Mouse (Mus musculus) small intestine, adult 2 months (tissue): Measurements from ENCODE around the gene Igsf11.

Experiments
- CTCF ChIP-seq: fragments of 200-500 bp; IDR thresholded peaks from 2 replicates; pipeline ENCODE4 v1.5.1; 2012; ENCODE audit warnings: low read depth, mild to moderate bottlenecking, control low read depth, inconsistent platforms, low read length, moderate library complexity, mixed read lengths; ENCODE audit not compliant: insufficient replicate concordance, insufficient read length; ENCODE audit errors: extremely low read depth
- POLR2A ChIP-seq: fragments of 200-500 bp; IDR thresholded peaks from 2 replicates; pipeline ENCODE4 v1.6.1; 2012; ENCODE audit warnings: low read depth, mild to moderate bottlenecking, control low read depth, inconsistent platforms, low read length, moderate library complexity

- TF ChIP-seq CTCF (no peak), POLR2A (no peak)
Measured at GRCm38 (mm10) chr16:38998496-38999258, 106.2 kb downstream of the Igsf11 start.
